Mouse (Mus musculus) sigmoid colon, adult 10 weeks (tissue): ENCODE measurements around the gene Gpr63. TPM values are rescaled to one million over a fixed set of nuclear protein-coding genes. Genes with fewer than 3 reads are reported as not detected.

ENCODE experiments used
- polyA plus RNA-seq: library from polyadenylated mRNA; stranded (reverse); fragments of 350-450 nt; fragmentation: Illumina TruSeq; extraction: RNeasy Lipid Tissue Mini Kit (QIAGEN cat#74804); gene quantifications from one replicate; pipeline ENCODE4 v1.2.3, GENCODE M21; 2014; ENCODE audit warnings: low read depth, low replicate concordance

The Gpr63 gene
- polyA plus RNA-seq = 1.2 TPM

DNA sequence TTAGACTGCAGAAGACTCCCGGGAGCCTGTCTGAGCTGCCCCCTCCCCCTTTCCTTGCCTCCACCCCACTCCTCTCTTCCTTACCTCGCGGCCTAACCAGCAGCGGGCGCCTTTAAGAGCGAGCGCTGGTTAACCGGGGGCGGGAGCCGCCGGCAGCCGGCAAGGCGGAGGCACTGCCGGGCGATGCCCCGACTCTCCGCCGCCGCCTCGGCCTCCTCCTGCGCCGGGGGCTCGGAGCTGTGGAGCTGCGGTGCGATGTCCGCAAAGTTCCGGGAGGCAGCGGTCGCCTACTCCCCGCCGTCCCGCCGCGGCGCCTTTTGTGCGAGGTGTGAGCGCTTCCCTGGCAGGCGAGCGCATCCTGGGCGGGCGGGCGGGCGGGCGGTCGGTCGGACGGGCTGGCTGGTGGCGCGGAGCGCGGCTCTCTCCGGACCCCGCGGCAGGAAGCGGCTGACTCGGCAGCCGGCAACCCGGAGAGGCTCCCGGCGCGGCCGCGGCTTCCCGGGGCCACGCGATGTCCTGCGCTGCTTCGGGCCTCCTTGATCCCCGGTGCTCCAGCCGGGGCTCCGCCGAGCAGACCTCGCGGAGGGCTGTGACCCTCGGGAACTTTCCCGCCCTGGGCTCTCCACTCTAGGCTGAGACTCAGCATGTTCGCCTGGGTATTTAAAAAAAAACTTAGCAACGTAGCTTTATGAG lies at the start of gene Gpr63:
Gene Gpr63 (plus strand): TSS at position 109 of the 693 bp plus-strand sequence.

Other genes starting within 250 kb of the Gpr63 start
- gene Klhl32, start 115.3 kb upstream of the Gpr63 start, polyA plus RNA-seq = 1.4 TPM
- gene Ndufaf4, start 68.3 kb upstream of the Gpr63 start, polyA plus RNA-seq = 90.9 TPM